Mouse (Mus musculus): ENCODE data around the gene Ttc26. TPM values are rescaled to one million over a fixed set of nuclear protein-coding genes. Genes with fewer than 3 reads are reported as not detected.
"Not testable (repeated sequence)": the region's sequence is repeated elsewhere in the genome, so short reads cannot be mapped to it uniquely, and the experiment has no call there.

Ttc26 gene
- polyA plus RNA-seq, 1 experiment = 0.13 TPM

DNA sequence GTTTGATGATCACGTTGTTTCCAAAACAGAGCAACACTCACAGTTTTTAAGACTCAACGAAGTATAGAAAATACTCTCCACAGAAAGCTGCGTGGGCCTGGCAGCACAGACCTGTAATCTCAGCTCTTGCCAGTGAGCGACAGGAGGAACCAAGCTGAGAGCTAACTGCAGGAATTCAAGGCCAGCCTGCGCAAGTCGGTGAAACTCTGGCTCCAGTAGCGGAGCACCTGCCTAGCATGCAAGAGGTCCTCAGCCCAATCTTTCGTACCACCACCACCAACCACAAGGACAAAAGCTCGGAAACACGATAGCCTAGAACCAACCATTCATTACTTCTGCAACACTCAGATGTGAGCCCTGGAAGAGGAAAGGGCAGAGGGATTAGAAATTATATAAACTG is 28.8 kb upstream of the Ttc26 start:
- H3K4me1 ChIP-seq (ENCODE audit: control insufficient read depth, insufficient read depth, insufficient read length, low read length) = peaks cover 14% of the 10 kb centered on the region; the same call in 1 of the 2 replicates
- H3K4me3 ChIP-seq (ENCODE audit: low read depth, low read length) = peak overlapping the region; percentile 70
- H3K27ac ChIP-seq (ENCODE audit: insufficient read depth, low read depth, low read length) = peak overlapping the region; percentile 97
- no peak for TF ChIP-seq CTCF (IDR thresholded peaks at IDR 0.05; ENCODE audit: extremely low read depth, insufficient read length, insufficient replicate concordance, low read depth, low read length)
- no peak for TF ChIP-seq POLR2A (IDR thresholded peaks at IDR 0.05; ENCODE audit: low read depth, low read length)
- H3K27me3 ChIP-seq (ENCODE audit: control insufficient read depth, insufficient read depth, low read length) = no peaks in the 10 kb centered on the region
- 23% methylated on average over 10 of the region's 10 CpGs for WGBS
- H3K36me3 ChIP-seq (ENCODE audit: control insufficient read depth, insufficient read depth, low read length) = no peaks in the 10 kb centered on the region

- 3% methylated on average over 13 of the region's 13 CpGs for WGBS
- Histone ChIP-seq H3K27me3 (ENCODE audit: control insufficient read depth, insufficient read depth, low read length) (no peaks in the 10 kb centered on the region), H3K27ac (ENCODE audit: insufficient read depth, low read depth, low read length) (peak overlapping the region; percentile 97)
Measured at GRCm38 (mm10) chr6:38353181-38353580, 28.1 kb upstream of the Ttc26 start.

GRCm38 (mm10) chr6:38353811-38354722 is 27.2 kb upstream of the Ttc26 start, which contains the start of gene Zc3hav1:
Gene Zc3hav1, minus strand, starts transcription at chr6:38354603.
- Histone ChIP-seq H3K27me3 (ENCODE audit: control insufficient read depth, insufficient read depth, low read length) (no peaks in the 10 kb centered on the region), H3K36me3 (ENCODE audit: control insufficient read depth, insufficient read depth, low read length) (no peaks in the 10 kb centered on the region), H3K27ac (ENCODE audit: insufficient read depth, low read depth, low read length) (peak within 1 kb of the TSS; percentile 97), H3K4me1 (ENCODE audit: control insufficient read depth, insufficient read depth, insufficient read length, low read length) (peaks cover 14% of the 10 kb centered on the region; the same call in 1 of the 2 replicates), H3K4me3 (ENCODE audit: low read depth, low read length) (peak within 1 kb of the TSS; percentile 70)
- under 1% methylated on average over 87 of the region's 87 CpGs for WGBS
- peak; percentile 72 for TF ChIP-seq POLR2A (IDR thresholded peaks at IDR 0.05; ENCODE audit: low read depth, low read length)
- TF ChIP-seq CTCF (IDR thresholded peaks at IDR 0.05; ENCODE audit: extremely low read depth, insufficient read length, insufficient replicate concordance, low read depth, low read length) = no peak

More at GRCm38 (mm10) chr6:38353181-38353580, 28.1 kb upstream of the Ttc26 start:
- H3K4me1 ChIP-seq (ENCODE audit: control insufficient read depth, insufficient read depth, insufficient read length, low read length) = peaks cover 14% of the 10 kb centered on the region; the same call in 1 of the 2 replicates
- TF ChIP-seq POLR2A (IDR thresholded peaks at IDR 0.05; ENCODE audit: low read depth, low read length) = no peak
- TF ChIP-seq CTCF (IDR thresholded peaks at IDR 0.05; ENCODE audit: extremely low read depth, insufficient read length, insufficient replicate concordance, low read depth, low read length) = no peak
- peak overlapping the region; percentile 70 for H3K4me3 ChIP-seq (ENCODE audit: low read depth, low read length)
- H3K36me3 ChIP-seq (ENCODE audit: control insufficient read depth, insufficient read depth, low read length) = no peaks in the 10 kb centered on the region

- Histone ChIP-seq H3K4me1 (ENCODE audit: control insufficient read depth, insufficient read depth, insufficient read length, low read length) (peaks cover 10% of the 10 kb centered on the region; the same call in 1 of the 2 replicates), H3K36me3 (ENCODE audit: control insufficient read depth, insufficient read depth, low read length) (no peaks in the 10 kb centered on the region), H3K4me3 (ENCODE audit: low read depth, low read length) (peak overlapping the region; percentile 70), H3K27me3 (ENCODE audit: control insufficient read depth, insufficient read depth, low read length) (no peaks in the 10 kb centered on the region), H3K27ac (ENCODE audit: insufficient read depth, low read depth, low read length) (peak overlapping the region; percentile 97)
- 3% methylated on average over 20 of the region's 20 CpGs for WGBS
- TF ChIP-seq CTCF (IDR thresholded peaks at IDR 0.05; ENCODE audit: extremely low read depth, insufficient read length, insufficient replicate concordance, low read depth, low read length) (no peak), POLR2A (IDR thresholded peaks at IDR 0.05; ENCODE audit: low read depth, low read length) (no peak)
Measured at GRCm38 (mm10) chr6:38354723-38355353, 26.4 kb upstream of the Ttc26 start.

- H3K4me3 ChIP-seq (ENCODE audit: low read depth, low read length) = peak overlapping the region; percentile 70
- peak overlapping the region; percentile 97 for H3K27ac ChIP-seq (ENCODE audit: insufficient read depth, low read depth, low read length)
- TF ChIP-seq POLR2A (IDR thresholded peaks at IDR 0.05; ENCODE audit: low read depth, low read length) (no peak), CTCF (IDR thresholded peaks at IDR 0.05; ENCODE audit: extremely low read depth, insufficient read length, insufficient replicate concordance, low read depth, low read length) (no peak)
- H3K27me3 ChIP-seq (ENCODE audit: control insufficient read depth, insufficient read depth, low read length) = no peaks in the 10 kb centered on the region
- H3K4me1 ChIP-seq (ENCODE audit: control insufficient read depth, insufficient read depth, insufficient read length, low read length) = peaks cover 9% of the 10 kb centered on the region; the same call in 1 of the 2 replicates
- H3K36me3 ChIP-seq (ENCODE audit: control insufficient read depth, insufficient read depth, low read length) = no peaks in the 10 kb centered on the region
- 7% methylated on average over 8 of the region's 8 CpGs for WGBS
Measured at GRCm38 (mm10) chr6:38355354-38355823, 25.9 kb upstream of the Ttc26 start.

DNA sequence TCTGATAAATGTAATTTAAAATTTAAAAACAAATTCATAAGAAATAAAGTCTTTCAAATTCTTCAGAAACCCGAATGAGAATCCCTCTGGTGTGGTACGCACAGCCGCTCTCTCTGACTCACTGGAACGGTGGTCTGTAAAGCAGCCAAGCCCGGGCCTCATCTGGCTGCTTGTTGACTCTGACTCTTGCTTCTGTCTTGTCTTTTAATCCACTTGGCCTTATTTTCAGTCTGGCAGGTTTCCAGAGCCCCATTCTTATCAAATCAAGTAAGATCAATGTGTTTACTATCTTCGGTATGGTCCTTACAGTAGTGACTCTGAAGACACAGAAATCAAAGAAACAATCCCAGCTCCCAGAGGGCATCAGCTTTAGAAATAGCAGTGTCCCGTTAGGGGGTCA is 25.4 kb upstream of the Ttc26 start:
- no peak overlapping the region for H3K27ac ChIP-seq (ENCODE audit: insufficient read depth, low read depth, low read length)
- no peak for TF ChIP-seq CTCF (IDR thresholded peaks at IDR 0.05; ENCODE audit: extremely low read depth, insufficient read length, insufficient replicate concordance, low read depth, low read length)
- no peak for TF ChIP-seq POLR2A (IDR thresholded peaks at IDR 0.05; ENCODE audit: low read depth, low read length)
- no peaks in the 10 kb centered on the region for H3K36me3 ChIP-seq (ENCODE audit: control insufficient read depth, insufficient read depth, low read length)
- peaks cover 6% of the 10 kb centered on the region; the same call in 1 of the 2 replicates for H3K4me1 ChIP-seq (ENCODE audit: control insufficient read depth, insufficient read depth, insufficient read length, low read length)
- 48% methylated on average over 7 of the region's 7 CpGs for WGBS
- H3K27me3 ChIP-seq (ENCODE audit: control insufficient read depth, insufficient read depth, low read length) = no peaks in the 10 kb centered on the region
- no peak overlapping the region for H3K4me3 ChIP-seq (ENCODE audit: low read depth, low read length)

DNA sequence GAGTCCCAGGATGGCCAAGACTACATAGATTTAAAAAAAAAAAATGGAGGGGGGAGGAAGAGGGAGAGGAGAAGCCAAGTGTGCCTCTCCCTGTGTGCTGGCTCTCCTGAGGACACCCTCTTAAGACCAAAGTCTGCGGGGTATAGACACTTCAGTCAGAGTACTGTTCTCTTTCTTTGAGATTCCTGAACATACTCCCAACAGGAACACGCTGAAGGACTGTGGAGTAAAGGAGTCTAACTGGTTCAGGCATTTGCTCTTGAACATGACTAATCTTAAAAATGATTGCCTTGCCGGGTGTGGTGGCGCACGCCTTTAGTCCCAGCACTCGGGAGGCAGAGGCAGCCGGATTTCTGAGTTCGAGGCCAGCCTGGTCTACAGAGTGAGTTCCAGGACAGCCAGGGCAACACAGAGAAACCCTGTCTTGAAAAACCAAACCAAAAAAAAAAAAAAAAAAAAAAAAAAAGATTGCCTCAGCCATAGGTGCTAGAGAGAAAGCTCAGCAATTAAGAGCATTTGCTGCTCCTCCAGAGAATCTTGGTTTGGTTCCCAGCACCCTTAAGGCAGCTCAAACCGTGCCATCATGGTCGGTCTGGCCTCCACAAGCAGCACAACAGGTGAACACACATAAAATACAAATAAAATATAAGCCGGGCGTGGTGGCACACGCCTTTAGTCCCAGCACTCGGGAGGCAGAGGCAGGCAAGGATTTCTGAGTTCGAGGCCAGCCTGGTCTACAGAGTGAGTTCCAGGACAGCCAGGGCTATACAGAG is 24.4 kb upstream of the Ttc26 start:
- not testable (repeated sequence) for H3K36me3 ChIP-seq (ENCODE audit: control insufficient read depth, insufficient read depth, low read length); H3K27me3 ChIP-seq (ENCODE audit: control insufficient read depth, insufficient read depth, low read length); H3K4me3 ChIP-seq (ENCODE audit: low read depth, low read length); H3K4me1 ChIP-seq (ENCODE audit: control insufficient read depth, insufficient read depth, insufficient read length, low read length); H3K27ac ChIP-seq (ENCODE audit: insufficient read depth, low read depth, low read length)
- 80% methylated on average over 15 of the region's 15 CpGs for WGBS

Measured in small intestine, adult 2 months (tissue).